Mouse (Mus musculus): ENCODE measurements around the gene Stambpl1.
"Not testable (repeated sequence)": the region's sequence is repeated elsewhere in the genome, so short reads cannot be mapped to it uniquely, and the experiment has no call there.

Stambpl1 gene

GRCm38 (mm10) chr19:34195031-34195430 is 3.0 kb downstream of the Stambpl1 start:
- in situ Hi-C loops (cut with MboI; ENCODE audit: low sequenced_read_pairs) = no loop called here

- in situ Hi-C loops (cut with MboI; ENCODE audit: low sequenced_read_pairs) = no loop called here
These were observed 6.0 kb downstream of the Stambpl1 start for GRCm38 (mm10) chr19:34198066-34198465.

GRCm38 (mm10) chr19:34198901-34199300 is 6.9 kb downstream of the Stambpl1 start:
- in situ Hi-C loops (cut with MboI; ENCODE audit: low sequenced_read_pairs) = no loop called here

- in situ Hi-C loops (cut with MboI; ENCODE audit: low sequenced_read_pairs) = no loop called here
These were observed 7.5 kb downstream of the Stambpl1 start for GRCm38 (mm10) chr19:34199488-34199887.

- in situ Hi-C loops (cut with MboI; ENCODE audit: low sequenced_read_pairs) = no loop called here
These were observed 10.6 kb downstream of the Stambpl1 start for GRCm38 (mm10) chr19:34202668-34203067.

- in situ Hi-C loops (cut with MboI; ENCODE audit: low sequenced_read_pairs) = not testable (repeated sequence)
These were observed 14.1 kb downstream of the Stambpl1 start for GRCm38 (mm10) chr19:34206128-34206527.

GRCm38 (mm10) chr19:34206760-34207440 is 14.9 kb downstream of the Stambpl1 start:
- in situ Hi-C loops (cut with MboI; ENCODE audit: low sequenced_read_pairs) = no loop called here

- in situ Hi-C loops (cut with MboI; ENCODE audit: low sequenced_read_pairs) = no loop called here
These were observed 17.0 kb downstream of the Stambpl1 start for GRCm38 (mm10) chr19:34209031-34209430.

- in situ Hi-C loops (cut with MboI; ENCODE audit: low sequenced_read_pairs) = no loop called here
These were observed 18.0 kb downstream of the Stambpl1 start for GRCm38 (mm10) chr19:34209930-34210581.

- in situ Hi-C loops (cut with MboI; ENCODE audit: low sequenced_read_pairs) = no loop called here
These were observed 18.8 kb downstream of the Stambpl1 start for GRCm38 (mm10) chr19:34210841-34211240.

- in situ Hi-C loops (cut with MboI; ENCODE audit: low sequenced_read_pairs) = no loop called here
These were observed 20.6 kb downstream of the Stambpl1 start for GRCm38 (mm10) chr19:34212489-34213250.

GRCm38 (mm10) chr19:34213251-34213645 is 21.2 kb downstream of the Stambpl1 start:
- in situ Hi-C loops (cut with MboI; ENCODE audit: low sequenced_read_pairs) = no loop called here

- in situ Hi-C loops (cut with MboI; ENCODE audit: low sequenced_read_pairs) = no loop called here
These were observed 22.1 kb downstream of the Stambpl1 start for GRCm38 (mm10) chr19:34214136-34214535.

- in situ Hi-C loops (cut with MboI; ENCODE audit: low sequenced_read_pairs) = no loop called here
These were observed 24.9 kb downstream of the Stambpl1 start for GRCm38 (mm10) chr19:34216956-34217355.

GRCm38 (mm10) chr19:34217761-34218160 is 25.7 kb downstream of the Stambpl1 start:
- in situ Hi-C loops (cut with MboI; ENCODE audit: low sequenced_read_pairs) = no loop called here

- in situ Hi-C loops (cut with MboI; ENCODE audit: low sequenced_read_pairs) = no loop called here
These were observed 27.4 kb downstream of the Stambpl1 start for GRCm38 (mm10) chr19:34219260-34219968.

- in situ Hi-C loops (cut with MboI; ENCODE audit: low sequenced_read_pairs) = no loop called here
These were observed 28.8 kb downstream of the Stambpl1 start for GRCm38 (mm10) chr19:34220732-34221380.

- in situ Hi-C loops (cut with MboI; ENCODE audit: low sequenced_read_pairs) = no loop called here
These were observed 30.8 kb downstream of the Stambpl1 start for GRCm38 (mm10) chr19:34222805-34223204.

- in situ Hi-C loops (cut with MboI; ENCODE audit: low sequenced_read_pairs) = no loop called here
These were observed 39.6 kb downstream of the Stambpl1 start for GRCm38 (mm10) chr19:34231596-34231995.

GRCm38 (mm10) chr19:34232326-34232725 is 40.3 kb downstream of the Stambpl1 start:
- in situ Hi-C loops (cut with MboI; ENCODE audit: low sequenced_read_pairs) = no loop called here

- in situ Hi-C loops (cut with MboI; ENCODE audit: low sequenced_read_pairs) = no loop called here
These were observed 41.9 kb downstream of the Stambpl1 start for GRCm38 (mm10) chr19:34233944-34234343.
